9 mouse cellular contexts compared by ENCODE assay signal in the genomic region with DNA sequence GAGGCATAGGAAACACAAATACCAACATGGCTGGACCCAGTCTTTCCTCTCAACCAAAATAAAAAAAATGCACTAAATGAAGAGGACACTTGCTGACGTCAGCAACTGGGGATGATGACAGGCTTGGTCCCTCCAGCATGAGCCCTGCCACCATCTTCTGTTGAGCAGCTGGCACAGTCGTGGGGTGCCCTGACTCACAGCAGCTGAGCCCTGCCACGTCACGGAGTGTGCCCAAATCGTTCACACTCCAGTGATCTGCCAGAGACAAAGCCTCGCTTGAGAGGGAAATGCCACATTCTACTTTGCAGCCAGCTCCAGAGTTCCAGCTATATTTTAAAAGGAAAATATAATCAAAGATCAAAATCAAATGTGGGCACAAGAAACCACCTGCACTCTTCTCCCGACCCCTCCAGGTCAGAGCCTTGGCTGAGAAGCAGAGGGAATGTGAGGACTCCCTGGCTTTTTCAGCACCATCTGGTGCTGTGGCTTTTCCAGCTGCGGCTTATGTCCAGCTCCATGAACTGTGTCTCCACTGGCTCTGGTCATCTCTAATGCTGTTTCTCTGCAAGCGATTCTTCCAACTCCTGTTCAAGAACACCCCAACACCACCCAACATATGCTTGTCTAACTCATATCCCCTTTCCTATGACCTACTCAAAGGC.
DNase-seq lines count a peak whose midpoint lies in the region.
"Had no signal": no experiment of that assay in that cellular context is flagged by ENCODE, and none has a peak within 500 bp of the region (broad histone marks: within the 10 kb centered on the region; RNA-seq: fewer than 3 reads in every experiment).

No protein-coding gene starts in this region.

- DNase-seq in cerebellum, postnatal 10 days: peak; percentile 86 to 89
- no peak for DNase-seq in cerebellum, adult 18-20 months
- DNase-seq in left cerebral cortex, adult 18-20 months (ENCODE audit: low spot score in 2 of 2): peak; percentile 42 to 44
- no peak for DNase-seq in left cerebral cortex, adult 11 months (ENCODE audit: low spot score)
- peak; percentile 34 for DNase-seq in layer of hippocampus, adult 9-11 months
- DNase-seq in right cerebral cortex, postnatal 14 days: peak; percentile 19
- no peak for DNase-seq in gastrocnemius, postnatal 36 days
- DNase-seq in testis, postnatal 14 days (ENCODE audit: low spot score): no peak
- DNase-seq: heart, postnatal 14 days had no signal

- intact Hi-C loops in gastrocnemius, postnatal 36 days (cut with DNase I): no loop called here

Comparison
In these comparisons a context has a peak if more than half of its experiments do, and no peak if none do; other contexts are left out.
1. DNase-seq: peak in cerebellum, postnatal 10 days (2 of 2), left cerebral cortex, adult 18-20 months (2 of 2), layer of hippocampus, adult 9-11 months (single experiment) and right cerebral cortex, postnatal 14 days (single experiment); none in cerebellum, adult 18-20 months (0 of 2), left cerebral cortex, adult 11 months (single experiment), gastrocnemius, postnatal 36 days (0 of 2) and testis, postnatal 14 days (single experiment).